In genomic region chr17:8461568-8461967, GRCm38 (mm10) we compare ENCODE assay signal across 8 mouse cellular contexts. TPM values are rescaled to one million over a fixed set of nuclear protein-coding genes. Genes with fewer than 3 reads are reported as not detected.
DNase-seq lines count a peak whose midpoint lies in the region; ATAC-seq lines count a peak whose summit lies in the region.

No protein-coding gene starts in this region.

- ATAC-seq in midbrain, embryonic 14.5 days (ENCODE audit: low FRiP score, low TSS enrichment) = no peak
- ATAC-seq in midbrain, embryonic 15.5 days (replicated peaks) = no peak
- ATAC-seq in megakaryocyte-erythroid progenitor cell, adult 5-6 weeks (replicated peaks; ENCODE audit: low FRiP score, low TSS enrichment, poor library complexity, severe bottlenecking) = 0 out of 2 replicates have a peak, but pooled peaks have one; percentile 51

- no peaks in the 10 kb centered on the region for H3K36me3 ChIP-seq in midbrain, embryonic 14.5 days (ENCODE audit: control insufficient read depth, insufficient read depth, low read length)
- no peaks in the 10 kb centered on the region for H3K36me3 ChIP-seq in midbrain, embryonic 15.5 days (replicated peaks)

- H3K9me3 ChIP-seq in midbrain, embryonic 14.5 days (ENCODE audit: control insufficient read depth, low read length) = no peaks in the 10 kb centered on the region
- no peaks in the 10 kb centered on the region for H3K9me3 ChIP-seq in midbrain, embryonic 15.5 days

- H3K9ac ChIP-seq in midbrain, embryonic 14.5 days (replicated peaks; ENCODE audit: low read length) = no peak overlapping the region
- no peak overlapping the region for H3K9ac ChIP-seq in midbrain, embryonic 15.5 days

- 7% methylated on average over 4 of the region's 4 CpGs for WGBS in midbrain, embryonic 14.5 days
- WGBS in midbrain, embryonic 15.5 days = 5% methylated on average over 4 of the region's 4 CpGs

- no peaks in the 10 kb centered on the region for H3K27me3 ChIP-seq in midbrain, embryonic 14.5 days (ENCODE audit: control insufficient read depth, insufficient read depth, low read length)
- H3K27me3 ChIP-seq in midbrain, embryonic 15.5 days (replicated peaks) = 0 out of 2 replicates have a peak, but pooled peaks cover 4% of the 10 kb centered on the region

- intact Hi-C loops in gastrocnemius, postnatal 36 days (cut with DNase I) = loop anchor here (10.0 kb wide), 1 partner anchor 333 kb away; no protein-coding TSS in a partner anchor

- H3K4me1 ChIP-seq in midbrain, embryonic 14.5 days (ENCODE audit: control insufficient read depth, insufficient read depth, low read length) = peaks cover 3% of the 10 kb centered on the region; the same call in 1 of the 2 replicates
- H3K4me1 ChIP-seq in midbrain, embryonic 15.5 days = peaks cover 11% of the 10 kb centered on the region

- peak; percentile 53 for DNase-seq in gastrocnemius, postnatal 10 days
- DNase-seq in gastrocnemius, postnatal 36 days = no peak
- DNase-seq in midbrain, embryonic 14.5 days = peak; percentile 77
- peak; percentile 60 to 73 for DNase-seq in adrenal gland, postnatal 36 days
- peak; percentile 67 for DNase-seq in heart, postnatal 4 days
- DNase-seq in spleen, postnatal 4 days (ENCODE audit: low spot score in 2 of 2) = no peak

- H3K4me3 ChIP-seq in midbrain, embryonic 14.5 days (replicated peaks; ENCODE audit: low read depth, low read length) = no peak overlapping the region
- no peak overlapping the region for H3K4me3 ChIP-seq in midbrain, embryonic 15.5 days

- no peak overlapping the region for H3K4me2 ChIP-seq in midbrain, embryonic 14.5 days (ENCODE audit: low read length)
- H3K4me2 ChIP-seq in midbrain, embryonic 15.5 days = no peak overlapping the region

- H3K27ac ChIP-seq in midbrain, embryonic 14.5 days (replicated peaks; ENCODE audit: low read depth, low read length) = no peak overlapping the region
- H3K27ac ChIP-seq in midbrain, embryonic 15.5 days = no peak overlapping the region

RNA-seq across cellular contexts. Expression of gene T, which starts 27.3 kb away (rescaled TPM):
- total RNA-seq in gastrocnemius, postnatal 10 days (2021) = not detected
- not detected for total RNA-seq in gastrocnemius, postnatal 36 days (2021)
- polyA plus RNA-seq in midbrain, embryonic 14.5 days (2014; fragmentation: Nextera tagmentation; extraction: Ambion mirVana) = 0.39 and 0.43 TPM in 2 replicates
- polyA plus RNA-seq in midbrain, embryonic 15.5 days (2015; fragmentation: Nextera tagmentation; extraction: Ambion mirVana) = 0.56 and 0.61 TPM in 2 replicates
- not detected for total RNA-seq in adrenal gland, postnatal 36 days (2021)
- not detected for total RNA-seq in heart, postnatal 4 days (2021)
- not detected in 2 replicates for total RNA-seq in megakaryocyte-erythroid progenitor cell, adult 5-6 weeks (2014; fragmentation: Nextera tagmentation)
- not detected in 2 replicates for total RNA-seq in megakaryocyte-erythroid progenitor cell, adult 5-6 weeks (2017)

Comparison
In these comparisons a context has a peak if more than half of its experiments do, and no peak if none do; other contexts are left out.
1. DNase-seq: peak in gastrocnemius, postnatal 10 days (single experiment), midbrain, embryonic 14.5 days (single experiment), adrenal gland, postnatal 36 days (2 of 2) and heart, postnatal 4 days (single experiment); none in gastrocnemius, postnatal 36 days (0 of 2) and spleen, postnatal 4 days (0 of 2).